In genomic region chr2:118899981-118900825, GRCm38 (mm10) we compare ENCODE assay signal across 8 mouse cellular contexts. TPM values are rescaled to one million over a fixed set of nuclear protein-coding genes. Genes with fewer than 3 reads are reported as not detected.
A peak's percentile ranks its signal among the peaks of the same experiment; 100 is the strongest.
DNase-seq lines count a peak whose midpoint lies in the region; ATAC-seq and TF ChIP-seq lines count a peak whose summit lies in the region.

Gene Bahd1 (plus strand): TSS chr2:118900377.

- peaks cover 61% of the 10 kb centered on the region for H3K4me1 ChIP-seq in forebrain, embryonic 12.5 days
- H3K4me1 ChIP-seq in hindbrain, embryonic 12.5 days, result peaks cover 60% of the 10 kb centered on the region
- peaks cover 8% of the 10 kb centered on the region; the same call in 1 of the 2 replicates for H3K4me1 ChIP-seq in stomach, postnatal 0 days (replicated peaks; ENCODE audit: control insufficient read depth, insufficient read depth)

- H3K27me3 ChIP-seq in forebrain, embryonic 12.5 days, result peaks cover 64% of the 10 kb centered on the region
- H3K27me3 ChIP-seq in hindbrain, embryonic 12.5 days, result peaks cover 59% of the 10 kb centered on the region
- 0 out of 2 replicates have a peak, but pooled peaks cover 2% of the 10 kb centered on the region for H3K27me3 ChIP-seq in stomach, postnatal 0 days (ENCODE audit: control insufficient read depth, insufficient read depth, low read length)

- WGBS in forebrain, embryonic 12.5 days, result under 1% methylated on average over 32 of the region's 32 CpGs
- under 1% methylated on average over 32 of the region's 32 CpGs for WGBS in hindbrain, embryonic 12.5 days
- WGBS in stomach, postnatal 0 days, result 5% methylated on average over 32 of the region's 32 CpGs

- TF ChIP-seq CTCF in gastrocnemius, adult 2 months (IDR thresholded peaks at IDR 0.05), result no peak
- TF ChIP-seq CTCF in stomach, postnatal 0 days (IDR thresholded peaks at IDR 0.05; ENCODE audit: low read depth), result no peak

- DNase-seq in gastrocnemius, adult 2 months, result peak; percentile 56
- no peak for DNase-seq in gastrocnemius, postnatal 14 days
- peak; percentile 73 for DNase-seq in adrenal gland, postnatal 14 days
- peak; percentile 35 to 63 for DNase-seq in left cerebral cortex, postnatal 25 days (ENCODE audit: low spot score in 2 of 2)
- DNase-seq in mesoderm, embryonic 11.5 days (ENCODE audit: low read depth, low spot score), result peak; percentile 39
- peak; percentile 58 for DNase-seq in stomach, postnatal 0 days (ENCODE audit: low spot score)

- H3K4me2 ChIP-seq in forebrain, embryonic 12.5 days, result peak within 1 kb of the TSS; percentile 93
- peak within 1 kb of the TSS; percentile 71 for H3K4me2 ChIP-seq in hindbrain, embryonic 12.5 days (replicated peaks)
- peak within 1 kb of the TSS; percentile 91 for H3K4me2 ChIP-seq in stomach, postnatal 0 days (replicated peaks; ENCODE audit: low read depth)

- H3K9ac ChIP-seq in forebrain, embryonic 12.5 days, result peak within 1 kb of the TSS; percentile 95
- H3K9ac ChIP-seq in hindbrain, embryonic 12.5 days, result peak within 1 kb of the TSS; percentile 93
- peak within 1 kb of the TSS; percentile 45; the same call in 1 of the 2 replicates for H3K9ac ChIP-seq in stomach, postnatal 0 days (ENCODE audit: low read length)

- peak within 1 kb of the TSS; percentile 99 for H3K4me3 ChIP-seq in gastrocnemius, adult 2 months
- H3K4me3 ChIP-seq in forebrain, embryonic 12.5 days (replicated peaks), result peak within 1 kb of the TSS; percentile 96
- peak within 1 kb of the TSS; percentile 96 for H3K4me3 ChIP-seq in hindbrain, embryonic 12.5 days
- H3K4me3 ChIP-seq in stomach, postnatal 0 days (ENCODE audit: low read depth, low read length), result peak within 1 kb of the TSS; percentile 83

- no peak for TF ChIP-seq EP300 in stomach, postnatal 0 days (optimal IDR thresholded peaks at IDR 0.05)

- H3K9me3 ChIP-seq in forebrain, embryonic 12.5 days, result no peaks in the 10 kb centered on the region
- no peaks in the 10 kb centered on the region for H3K9me3 ChIP-seq in hindbrain, embryonic 12.5 days (replicated peaks)
- no peaks in the 10 kb centered on the region for H3K9me3 ChIP-seq in stomach, postnatal 0 days (ENCODE audit: control insufficient read depth, low read length)

- no peak for ATAC-seq in forebrain, embryonic 12.5 days (ENCODE audit: low FRiP score)
- peak; percentile 1; the same call in 1 of the 2 replicates for ATAC-seq in hindbrain, embryonic 12.5 days (ENCODE audit: low FRiP score)
- no peak for ATAC-seq in stomach, postnatal 0 days (ENCODE audit: low FRiP score, low TSS enrichment)

- no peaks in the 10 kb centered on the region for H3K36me3 ChIP-seq in forebrain, embryonic 12.5 days (replicated peaks)
- no peaks in the 10 kb centered on the region for H3K36me3 ChIP-seq in hindbrain, embryonic 12.5 days
- no peaks in the 10 kb centered on the region for H3K36me3 ChIP-seq in stomach, postnatal 0 days (ENCODE audit: control insufficient read depth, insufficient read depth, low read length)

- intact Hi-C loops in gastrocnemius, adult 2 months (cut with DNase I), result loop anchor here (2.0 kb wide), 2 partner anchors 39 to 73 kb away; partner anchors contain the start of gene Ivd
- intact Hi-C loops in gastrocnemius, postnatal 14 days (cut with DNase I; ENCODE audit: low total_unique reads), result loop anchor here (5.0 kb wide), 1 partner anchor 72 kb away; no protein-coding TSS in a partner anchor
- intact Hi-C loops in left cerebral cortex, postnatal 25 days (cut with DNase I), result no loop called here

- peak within 1 kb of the TSS; percentile 89 for H3K27ac ChIP-seq in gastrocnemius, adult 2 months
- no peak within 1 kb of the TSS for H3K27ac ChIP-seq in forebrain, embryonic 12.5 days
- H3K27ac ChIP-seq in hindbrain, embryonic 12.5 days, result no peak within 1 kb of the TSS; the same call in 1 of the 2 replicates
- H3K27ac ChIP-seq in stomach, postnatal 0 days (replicated peaks), result no peak within 1 kb of the TSS; the same call in 1 of the 2 replicates

RNA-seq across cellular contexts. Expression of gene Bahd1, which starts in this region (rescaled TPM):
- total RNA-seq in gastrocnemius, adult 2 months (2021), result 1 to 10 TPM; 5.2 to 6.4 TPM
- total RNA-seq in gastrocnemius, postnatal 14 days (2021), result 1 to 10 TPM; 4.9 to 5.0 TPM
- total RNA-seq in adrenal gland, postnatal 14 days (2021), result 32.3 and 33.7 TPM in 2 replicates
- polyA plus RNA-seq in forebrain, embryonic 12.5 days (2016; fragmentation: Nextera tagmentation; extraction: Ambion mirVana), result 5.5 TPM in 2 replicates
- 6.7 and 6.8 TPM in 2 replicates for polyA plus RNA-seq in hindbrain, embryonic 12.5 days (2016; fragmentation: Nextera tagmentation; extraction: Ambion mirVana)
- 10 to 100 TPM; 38.8 to 41.9 TPM for total RNA-seq in left cerebral cortex, postnatal 25 days (2021)
- 3.7 and 3.8 TPM in 2 replicates for polyA plus RNA-seq in stomach, postnatal 0 days (2015; fragmentation: Nextera tagmentation; extraction: Ambion mirVana)

Comparison
In these comparisons a context has a peak if more than half of its experiments do, and no peak if none do; other contexts are left out.
1. H3K9ac ChIP-seq: peak in every context shown above with its lines; median percentile 95 in forebrain, embryonic 12.5 days; 93 in hindbrain, embryonic 12.5 days; 45 in stomach, postnatal 0 days.